Mouse (Mus musculus) spleen, embryonic (tissue): Measurements from ENCODE around the gene Gm8298.
"Not testable (repeated sequence)": the region's sequence is repeated elsewhere in the genome, so short reads cannot be mapped to it uniquely, and the experiment has no call there.

Experiments used
- CTCF ChIA-PET: fragments of 350-600 bp; sonication (Branson Sonifier 250); formaldehyde crosslinking; loops from one replicate; lab custom pipeline; 2022; lab: Charles Lee

The Gm8298 gene

DNA sequence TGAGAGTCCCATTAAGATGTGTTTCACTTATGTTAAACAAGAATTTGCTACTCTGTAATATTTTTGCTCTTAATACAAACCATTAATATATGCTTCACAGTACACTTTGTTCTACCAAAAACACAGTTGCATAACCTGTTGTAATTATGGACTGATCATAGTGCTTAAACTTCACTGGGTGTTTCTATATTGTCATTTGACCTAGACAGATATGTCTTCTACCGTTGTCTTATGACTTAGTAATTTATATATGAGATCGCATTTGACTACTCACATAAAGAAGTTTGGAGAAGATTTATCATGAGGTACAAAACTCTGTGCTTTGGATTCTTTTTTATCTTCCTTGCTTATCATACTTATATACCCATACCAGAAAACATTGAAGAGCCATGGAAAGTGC is at the start of gene Gm8298:
Gene Gm8298, plus strand, starts transcription at position 301 of the 400 bp plus-strand sequence.
- CTCF ChIA-PET = no interaction called here

GRCm38 (mm10) chr3:59813169-59813568 is 47.7 kb upstream of the Gm8298 start:
- CTCF ChIA-PET = no interaction called here

- CTCF ChIA-PET = no interaction called here
Measured at GRCm38 (mm10) chr3:59870765-59871164, 9.9 kb downstream of the Gm8298 start.

- CTCF ChIA-PET = not testable (repeated sequence)
Measured at GRCm38 (mm10) chr3:59877601-59878000, 16.8 kb downstream of the Gm8298 start.

DNA sequence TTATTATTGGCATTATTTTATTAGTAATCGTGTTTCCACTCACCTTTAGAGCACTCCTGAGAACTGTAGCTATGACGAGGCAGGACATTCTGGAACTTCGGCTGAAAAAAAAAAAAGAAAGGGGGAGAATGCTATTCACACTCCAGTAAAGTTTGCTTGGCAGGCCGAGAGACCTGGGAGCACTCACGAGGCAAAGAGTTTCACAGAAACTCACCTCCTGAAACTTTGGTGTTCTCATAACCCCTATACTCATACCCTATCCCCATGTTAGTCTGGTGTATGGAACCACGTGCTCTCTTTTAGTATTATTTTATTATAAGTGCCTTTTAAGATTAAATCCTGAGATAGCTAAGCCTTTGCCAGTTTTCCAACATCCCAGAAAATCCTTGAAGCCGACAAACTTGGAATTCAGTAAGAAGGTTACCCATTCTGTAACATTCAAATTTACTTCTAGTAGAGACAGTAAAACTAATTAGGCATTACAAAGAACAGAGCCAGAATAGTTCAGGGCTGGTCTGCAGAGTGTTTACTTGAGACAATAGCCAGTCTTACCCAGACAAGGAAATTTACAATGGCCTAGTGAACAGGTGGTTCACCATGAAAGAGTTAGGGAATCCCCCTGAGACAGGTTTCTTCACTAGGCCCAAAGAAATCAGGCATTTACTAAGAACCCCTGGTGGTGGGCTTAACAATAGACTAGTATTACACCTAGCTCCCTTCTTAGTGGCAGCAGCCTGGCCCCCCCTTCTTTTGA is 19.1 kb downstream of the Gm8298 start:
- CTCF ChIA-PET = not testable (repeated sequence)

- CTCF ChIA-PET = no interaction called here
Measured at GRCm38 (mm10) chr3:59893276-59893675, 32.4 kb downstream of the Gm8298 start.

DNA sequence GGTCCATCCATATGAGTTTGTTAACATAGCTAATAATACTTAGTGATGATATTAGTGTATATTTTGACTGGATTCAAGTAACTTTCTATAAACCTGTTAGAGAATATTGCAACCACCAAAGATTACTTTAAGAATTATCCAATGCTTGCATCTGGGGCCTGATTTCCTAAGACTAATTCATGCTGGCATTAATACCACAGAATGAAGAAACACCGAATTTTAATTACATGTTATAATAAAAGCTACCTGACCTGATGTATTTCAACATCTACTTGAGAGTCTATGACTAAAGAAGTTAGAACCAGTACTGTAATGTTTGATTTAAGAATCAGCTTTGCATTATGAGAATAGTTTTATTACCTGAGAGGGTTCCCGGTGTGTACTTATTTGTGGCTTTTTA is 64.1 kb downstream of the Gm8298 start, which contains the start of gene C130079G13Rik:
Gene C130079G13Rik, plus strand, starts transcription at position 301 of the 400 bp plus-strand sequence.
- CTCF ChIA-PET = no interaction called here
